Mouse (Mus musculus): ENCODE data around the gene Olfr1366.

- TF ChIP-seq CTCF (IDR thresholded peaks at IDR 0.05) = no peak
- no peak for TF ChIP-seq EP300 (IDR thresholded peaks at IDR 0.05; ENCODE audit: insufficient read depth, low read depth, low read length)
Measured at GRCm38 (mm10) chr13:21486881-21487280, 55.7 kb downstream of the Olfr1366 start.

Data from heart, adult 2 months (tissue).